Mouse (Mus musculus): ENCODE measurements around the gene Kmt2e. TPM values are rescaled to one million over a fixed set of nuclear protein-coding genes. Genes with fewer than 3 reads are reported as not detected.

The Kmt2e gene
- total and polyA plus RNA-seq, 3 experiments: 16.2 to 75.6 (median 29.3) TPM

DNA sequence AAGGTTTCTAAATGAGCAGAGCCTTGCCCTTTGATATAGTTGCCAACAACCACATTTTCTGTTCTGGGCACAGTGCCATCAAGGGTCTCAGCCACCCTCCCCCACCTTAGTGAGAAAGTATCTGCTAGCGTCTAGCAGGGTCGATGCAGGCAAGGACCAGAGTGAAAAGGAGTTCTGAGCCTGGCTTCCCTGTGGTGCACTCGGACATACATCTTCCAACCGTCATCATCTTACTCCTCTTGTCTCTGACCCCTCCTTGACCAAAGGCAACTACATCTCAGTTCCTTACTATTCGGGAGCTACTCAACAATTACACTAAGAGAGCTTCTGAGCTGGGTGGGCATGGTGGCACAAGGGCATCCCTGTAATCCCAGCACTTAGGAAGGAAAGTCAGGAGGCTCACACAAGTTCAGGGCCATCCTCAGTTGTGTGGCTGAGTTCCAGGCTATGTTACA is 48.5 kb upstream of the Kmt2e start:
- Histone ChIP-seq H3K9me3 (replicated peaks; ENCODE audit: insufficient read depth, low read length) (no peaks in the 10 kb centered on the region), H3K27ac (ENCODE audit: control insufficient read depth, low read depth, low read length) (no peak overlapping the region), H3K4me3 (ENCODE audit: control insufficient read depth in 1 of 2, insufficient read depth in 1 of 2, low read depth in 2 of 2, low read length in 2 of 2) (no peak overlapping the region), H3K36me3 (ENCODE audit: control insufficient read depth in 1 of 2, insufficient read depth in 2 of 2, low read length in 2 of 2) (peaks cover 0 to 4% of the 10 kb centered on the region in 2 experiments; a peak in 2 of 4 replicates), H3K4me1 (ENCODE audit: control insufficient read depth in 1 of 2, insufficient read depth in 2 of 2, low read length in 2 of 2) (peaks cover 0 to 8% of the 10 kb centered on the region in 2 experiments; a peak in 1 of 4 replicates), H3K79me2 (ENCODE audit: control insufficient read depth, insufficient read depth, low read length, poor library complexity) (no peaks in the 10 kb centered on the region), H3K9ac (ENCODE audit: control insufficient read depth, low read depth, low read length, poor library complexity, severe bottlenecking) (no peak overlapping the region), H3K27me3 (ENCODE audit: control insufficient read depth in 1 of 2, insufficient read depth in 2 of 2, low read length in 2 of 2) (peaks cover 0 to 3% of the 10 kb centered on the region in 2 experiments; a peak in 2 of 4 replicates)
- TF ChIP-seq ETS1 (IDR thresholded peaks at IDR 0.05; ENCODE audit: low read depth, low read length) (no peak), CTCF (IDR thresholded peaks at IDR 0.05 in 2 of 3, conservative IDR thresholded peaks at IDR 0.05 in 1 of 3; ENCODE audit: control insufficient read depth in 1 of 3, insufficient read depth in 1 of 3, low read depth in 2 of 3, low read length in 3 of 3, poor library complexity in 1 of 3, severe bottlenecking in 1 of 3) (no peak), TBP (IDR thresholded peaks at IDR 0.05; ENCODE audit: low read depth, low read length) (no peak), MAFK (IDR thresholded peaks at IDR 0.05; ENCODE audit: borderline replicate concordance, low read depth, low read length) (no peak), SMC3 (IDR thresholded peaks at IDR 0.05; ENCODE audit: low read depth, low read length) (no peak), KAT2A (conservative IDR thresholded peaks at IDR 0.05; ENCODE audit: low read depth, low read length) (no peak), RAD21 (IDR thresholded peaks at IDR 0.05; ENCODE audit: low read depth, low read length) (no peak), UBTF (IDR thresholded peaks at IDR 0.05; ENCODE audit: borderline replicate concordance, insufficient read depth, low read depth, low read length) (no peak), TAL1 (IDR thresholded peaks at IDR 0.05; ENCODE audit: low read length) (no peak), MAX (IDR thresholded peaks at IDR 0.05; ENCODE audit: low read length) (no peak), CHD2 (IDR thresholded peaks at IDR 0.05; ENCODE audit: low read length) (no peak), MYB (IDR thresholded peaks at IDR 0.05; ENCODE audit: low read depth, low read length) (no peak)
- no peak for DNase-seq (ENCODE audit: low read depth, low spot score)

GRCm38 (mm10) chr5:23386562-23387312 is 47.5 kb upstream of the Kmt2e start:
- Histone ChIP-seq H3K4me1 (ENCODE audit: control insufficient read depth in 1 of 2, insufficient read depth in 2 of 2, low read length in 2 of 2) (peaks cover 0 to 8% of the 10 kb centered on the region in 2 experiments; a peak in 1 of 4 replicates), H3K9me3 (replicated peaks; ENCODE audit: insufficient read depth, low read length) (no peaks in the 10 kb centered on the region), H3K27me3 (ENCODE audit: control insufficient read depth in 1 of 2, insufficient read depth in 2 of 2, low read length in 2 of 2) (peaks cover 1 to 3% of the 10 kb centered on the region in 2 experiments; a peak in 2 of 4 replicates), H3K9ac (ENCODE audit: control insufficient read depth, low read depth, low read length, poor library complexity, severe bottlenecking) (peak overlapping the region; percentile 76), H3K4me3 (ENCODE audit: control insufficient read depth in 1 of 2, insufficient read depth in 1 of 2, low read depth in 2 of 2, low read length in 2 of 2) (peak overlapping the region; percentile 51 to 80), H3K79me2 (ENCODE audit: control insufficient read depth, insufficient read depth, low read length, poor library complexity) (no peaks in the 10 kb centered on the region), H3K27ac (ENCODE audit: control insufficient read depth, low read depth, low read length) (peak overlapping the region; percentile 93), H3K36me3 (ENCODE audit: control insufficient read depth in 1 of 2, insufficient read depth in 2 of 2, low read length in 2 of 2) (peaks cover 0 to 4% of the 10 kb centered on the region in 2 experiments; a peak in 2 of 4 replicates)
- peak; percentile 96 for DNase-seq (ENCODE audit: low read depth, low spot score)
- TF ChIP-seq E2F4 (IDR thresholded peaks at IDR 0.05; ENCODE audit: borderline replicate concordance, low read depth, low read length): no peak
- TF ChIP-seq SIN3A (IDR thresholded peaks at IDR 0.05; ENCODE audit: low read length): peak; percentile 99
- no peak for TF ChIP-seq TAL1 (IDR thresholded peaks at IDR 0.05; ENCODE audit: low read length)
- TF ChIP-seq ZC3H11A (IDR thresholded peaks at IDR 0.05; ENCODE audit: low read depth, low read length): peak; percentile 1; the same call in 1 of the 2 replicates
- TF ChIP-seq EP300 (IDR thresholded peaks at IDR 0.05; ENCODE audit: low read depth in 1 of 2, low read length in 2 of 2): peak in 1 of 2 experiments; percentile 49; a peak in 1 of 4 replicates
- TF ChIP-seq ETS1 (IDR thresholded peaks at IDR 0.05; ENCODE audit: low read depth, low read length): peak; percentile 96
- TF ChIP-seq GATA1 (IDR thresholded peaks at IDR 0.05; ENCODE audit: low read depth, low read length): no peak
- peak; percentile 48; the same call in 1 of the 2 replicates for TF ChIP-seq RCOR1 (IDR thresholded peaks at IDR 0.05; ENCODE audit: low read depth, low read length)
- peak; percentile 80; the same call in 1 of the 2 replicates for TF ChIP-seq MAZ (IDR thresholded peaks at IDR 0.05; ENCODE audit: low read depth, low read length)
- no peak for TF ChIP-seq ZMIZ1 (IDR thresholded peaks at IDR 0.05; ENCODE audit: low read depth, low read length)
- TF ChIP-seq POLR2AphosphoS2 (IDR thresholded peaks at IDR 0.05; ENCODE audit: low read length): no peak
- no peak for TF ChIP-seq USF2 (IDR thresholded peaks at IDR 0.05; ENCODE audit: borderline replicate concordance in 1 of 2, insufficient read depth in 1 of 2, low read depth in 1 of 2, low read length in 2 of 2)
- no peak for TF ChIP-seq BHLHE40 (IDR thresholded peaks at IDR 0.05; ENCODE audit: borderline replicate concordance, low read depth, low read length)
- TF ChIP-seq MYC (IDR thresholded peaks at IDR 0.05; ENCODE audit: low read depth, low read length): no peak
- TF ChIP-seq ELF1 (IDR thresholded peaks at IDR 0.05; ENCODE audit: low read depth, low read length): peak; percentile 54
- TF ChIP-seq MYB (IDR thresholded peaks at IDR 0.05; ENCODE audit: low read depth, low read length): no peak
- TF ChIP-seq KAT2A (conservative IDR thresholded peaks at IDR 0.05; ENCODE audit: low read depth, low read length): no peak
- TF ChIP-seq TBP (IDR thresholded peaks at IDR 0.05; ENCODE audit: low read depth, low read length): peak; percentile 61; the same call in 1 of the 2 replicates
- TF ChIP-seq JUND (IDR thresholded peaks at IDR 0.05; ENCODE audit: low read depth, low read length): peak; percentile 24; the same call in 1 of the 2 replicates
- no peak for TF ChIP-seq NRF1 (IDR thresholded peaks at IDR 0.05; ENCODE audit: insufficient read depth, low read depth, low read length, poor library complexity, severe bottlenecking)
- TF ChIP-seq ZKSCAN1 (IDR thresholded peaks at IDR 0.05; ENCODE audit: low read depth, low read length): no peak
- TF ChIP-seq ZNF384 (IDR thresholded peaks at IDR 0.05; ENCODE audit: low read depth, low read length): peak; percentile 44; the same call in 1 of the 2 replicates
